Mouse (Mus musculus) kidney, postnatal 0 days (tissue): ENCODE measurements around the gene Adamts17. TPM values are rescaled to one million over a fixed set of nuclear protein-coding genes. Genes with fewer than 3 reads are reported as not detected.

Experiments
- ATAC-seq: fragments of 200-750 bp; cut with Nextera tagmentation; replicated peaks from 2 replicates; pipeline ENCODE4 v1.8.0; 2017; ENCODE audit warnings: low read depth, moderate number of reproducible peaks, moderate TSS enrichment, moderate library complexity; ENCODE audit not compliant: low FRiP score
- DNase-seq: peaks from one replicate; pipeline ENCODE4 v3.0.0-alpha.2; 2016; ENCODE audit warnings: low spot score
- H3K27ac ChIP-seq: fragments of 300-500 bp; sonication (generic); 2 replicates; pipeline ENCODE4 v1.5.1; 2014; ENCODE audit warnings: mild to moderate bottlenecking
- H3K27me3 ChIP-seq: fragments of 300-500 bp; sonication (generic); 2 replicates; pipeline ENCODE4 v1.6.1; 2014; ENCODE audit warnings: low read length, mixed read lengths; ENCODE audit not compliant: insufficient read depth
- H3K36me3 ChIP-seq: fragments of 300-500 bp; sonication (generic); 2 replicates; pipeline ENCODE4 v1.6.1; 2014; ENCODE audit warnings: low read length, mixed read lengths; ENCODE audit not compliant: insufficient read depth
- H3K4me1 ChIP-seq: fragments of 300-500 bp; sonication (generic); replicated peaks from 2 replicates; pipeline ENCODE4 v1.6.1; 2014; ENCODE audit warnings: antibody characterized with exemption, low read length, mixed read lengths; ENCODE audit not compliant: insufficient read depth
- H3K4me2 ChIP-seq: fragments of 300-500 bp; sonication (generic); 2 replicates; pipeline ENCODE4 v1.6.1; 2014; ENCODE audit warnings: mild to moderate bottlenecking, low read length, moderate library complexity, mixed read lengths
- H3K4me3 ChIP-seq: fragments of 300-500 bp; sonication (generic); replicated peaks from 2 replicates; pipeline ENCODE4 v1.5.1; 2014; ENCODE audit warnings: low read depth, low read length
- H3K9ac ChIP-seq: fragments of 300-500 bp; sonication (generic); 2 replicates; pipeline ENCODE4 v1.6.1; 2014; ENCODE audit warnings: low read depth, low read length
- H3K9me3 ChIP-seq: fragments of 300-500 bp; sonication (generic); replicated peaks from 2 replicates; pipeline ENCODE4 v1.6.1; 2016; ENCODE audit warnings: low read length, inconsistent platforms, mixed read lengths
- CTCF ChIP-seq: IDR thresholded peaks from 2 replicates; pipeline ENCODE4 v1.5.1; 2016; ENCODE audit warnings: antibody characterized with exemption, low read depth, mild to moderate bottlenecking, moderate library complexity
- WGBS: fragments of 180-500 bp; shearing (Covaris S2); extraction: QIAGEN DNeasy Blood & Tissue Kit; methylation state at CpG from one replicate; pipeline ENCODE4 v1.1.7; 2014; 5-methylcytosine and 5-hydroxymethylcytosine counted together
- polyA plus RNA-seq: library from polyadenylated mRNA; unstranded; fragments of >200 nt; fragmentation: Nextera tagmentation; extraction: Ambion mirVana; gene quantifications from 2 replicates; pipeline ENCODE4 v1.2.1, GENCODE M21; 2015

Gene Adamts17
- polyA plus RNA-seq, 1 experiment from 2014 or later = 3.1 TPM

DNA sequence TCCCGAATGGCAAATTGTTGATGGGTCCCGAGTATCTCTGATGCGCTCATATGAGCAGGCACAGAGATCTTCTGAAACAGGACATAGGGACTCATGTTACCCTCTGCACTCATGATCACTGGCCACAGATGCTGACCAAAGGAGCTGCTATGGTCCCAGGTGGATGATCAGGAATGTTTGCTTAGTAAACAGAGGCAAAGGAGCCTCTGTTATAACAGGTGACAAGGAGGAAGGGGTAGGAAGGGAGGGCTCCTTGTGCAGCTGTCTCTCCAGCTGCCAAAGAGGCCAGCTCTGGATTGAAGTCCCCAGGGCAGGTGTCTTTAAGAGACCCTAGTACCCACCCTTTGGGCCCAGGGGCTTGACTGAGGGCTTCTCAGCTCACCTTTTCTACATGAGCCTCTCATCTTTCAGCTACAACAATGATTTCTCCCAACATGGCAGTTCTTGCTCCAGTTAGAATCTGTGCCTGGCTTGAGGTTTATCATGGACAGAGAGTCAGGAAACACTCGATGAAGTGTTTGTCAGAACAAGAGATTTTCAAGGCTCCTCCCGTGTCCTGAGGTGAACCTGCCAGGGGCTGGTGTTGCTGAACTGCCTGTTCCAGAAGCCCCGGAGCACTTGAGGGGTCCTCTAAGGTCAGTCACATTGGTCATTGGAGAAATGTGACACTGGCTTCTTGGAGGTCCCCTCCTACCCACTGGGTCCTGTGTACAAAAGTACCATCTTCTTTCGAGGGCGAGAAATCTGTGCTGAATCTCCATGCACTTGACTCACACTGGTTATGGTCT lies 120.9 kb downstream of the Adamts17 start:
- Histone ChIP-seq H3K4me3 (no peak overlapping the region), H3K9ac (no peak overlapping the region), H3K36me3 (no peaks in the 10 kb centered on the region), H3K27me3 (no peaks in the 10 kb centered on the region), H3K4me1 (peaks cover 8% of the 10 kb centered on the region), H3K27ac (no peak overlapping the region), H3K9me3 (no peaks in the 10 kb centered on the region), H3K4me2 (no peak overlapping the region)
- TF ChIP-seq CTCF = no peak
- WGBS = 45% methylated on average over 8 of the region's 8 CpGs
- DNase-seq (no peak), ATAC-seq (peak; percentile 73)

DNA sequence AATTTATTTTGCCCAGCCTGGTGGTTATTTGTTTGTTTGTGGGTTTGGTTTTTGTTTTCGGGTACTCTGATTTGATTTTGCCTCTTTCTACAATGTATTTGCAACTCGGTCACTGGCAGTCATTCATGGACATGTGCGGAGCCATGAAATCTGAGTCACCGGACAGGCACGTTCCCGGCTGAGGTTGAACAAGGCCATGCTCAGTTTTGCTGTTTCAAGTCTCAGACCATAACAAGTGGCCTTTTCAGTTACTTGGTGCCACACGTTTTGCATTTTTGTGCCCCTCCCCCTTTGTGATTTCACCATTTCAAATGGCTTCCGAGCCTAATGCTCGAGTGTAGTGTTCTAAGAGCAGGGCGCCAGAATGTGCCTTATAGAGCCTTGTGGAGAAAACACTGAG lies 123.2 kb downstream of the Adamts17 start:
- no peak overlapping the region for H3K4me3 ChIP-seq
- no peaks in the 10 kb centered on the region for H3K36me3 ChIP-seq
- H3K9ac ChIP-seq = no peak overlapping the region
- WGBS = 72% methylated on average over 10 of the region's 10 CpGs
- DNase-seq (no peak), ATAC-seq (no peak)
- H3K4me1 ChIP-seq = peaks cover 9% of the 10 kb centered on the region; the same call in 1 of the 2 replicates
- H3K27ac ChIP-seq = no peak overlapping the region
- H3K4me2 ChIP-seq = no peak overlapping the region
- no peaks in the 10 kb centered on the region for H3K27me3 ChIP-seq
- TF ChIP-seq CTCF = no peak
- no peaks in the 10 kb centered on the region for H3K9me3 ChIP-seq

DNA sequence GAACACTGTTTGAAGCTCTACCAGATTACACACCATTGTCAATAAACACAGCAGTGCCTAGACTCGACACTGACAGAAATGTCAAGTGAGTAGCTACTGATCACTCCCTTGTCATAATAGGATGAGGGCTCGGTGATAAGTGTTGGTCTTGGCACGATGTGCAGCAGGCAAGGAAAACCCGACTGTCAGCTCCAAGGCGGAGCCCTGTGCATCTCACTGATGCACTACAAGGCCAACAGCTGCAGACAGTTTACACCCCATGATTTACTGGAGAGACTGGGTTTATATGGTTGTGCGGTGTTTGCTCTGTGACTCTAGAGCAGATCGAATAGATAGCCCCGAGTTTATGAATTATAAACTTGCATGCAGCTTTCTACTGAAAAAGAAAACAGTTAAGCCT lies 124.0 kb downstream of the Adamts17 start:
- H3K9me3 ChIP-seq = no peaks in the 10 kb centered on the region
- DNase-seq (no peak), ATAC-seq (no peak)
- WGBS = 39% methylated on average over 8 of the region's 8 CpGs
- TF ChIP-seq CTCF = no peak
- no peak overlapping the region for H3K27ac ChIP-seq
- no peak overlapping the region for H3K9ac ChIP-seq
- H3K27me3 ChIP-seq = no peaks in the 10 kb centered on the region
- H3K4me1 ChIP-seq = peaks cover 9% of the 10 kb centered on the region; the same call in 1 of the 2 replicates
- no peaks in the 10 kb centered on the region for H3K36me3 ChIP-seq
- no peak overlapping the region for H3K4me2 ChIP-seq
- no peak overlapping the region for H3K4me3 ChIP-seq

GRCm38 (mm10) chr7:66966541-66967205 lies 127.1 kb downstream of the Adamts17 start:
- Histone ChIP-seq H3K27ac (no peak overlapping the region), H3K9me3 (no peaks in the 10 kb centered on the region), H3K4me3 (no peak overlapping the region), H3K4me2 (no peak overlapping the region), H3K27me3 (no peaks in the 10 kb centered on the region), H3K9ac (no peak overlapping the region), H3K4me1 (0 out of 2 replicates have a peak, but pooled peaks cover 4% of the 10 kb centered on the region), H3K36me3 (no peaks in the 10 kb centered on the region)
- no peak for ATAC-seq
- DNase-seq = peak; percentile 76
- WGBS = 35% methylated on average over 6 of the region's 6 CpGs
- no peak for TF ChIP-seq CTCF

DNA sequence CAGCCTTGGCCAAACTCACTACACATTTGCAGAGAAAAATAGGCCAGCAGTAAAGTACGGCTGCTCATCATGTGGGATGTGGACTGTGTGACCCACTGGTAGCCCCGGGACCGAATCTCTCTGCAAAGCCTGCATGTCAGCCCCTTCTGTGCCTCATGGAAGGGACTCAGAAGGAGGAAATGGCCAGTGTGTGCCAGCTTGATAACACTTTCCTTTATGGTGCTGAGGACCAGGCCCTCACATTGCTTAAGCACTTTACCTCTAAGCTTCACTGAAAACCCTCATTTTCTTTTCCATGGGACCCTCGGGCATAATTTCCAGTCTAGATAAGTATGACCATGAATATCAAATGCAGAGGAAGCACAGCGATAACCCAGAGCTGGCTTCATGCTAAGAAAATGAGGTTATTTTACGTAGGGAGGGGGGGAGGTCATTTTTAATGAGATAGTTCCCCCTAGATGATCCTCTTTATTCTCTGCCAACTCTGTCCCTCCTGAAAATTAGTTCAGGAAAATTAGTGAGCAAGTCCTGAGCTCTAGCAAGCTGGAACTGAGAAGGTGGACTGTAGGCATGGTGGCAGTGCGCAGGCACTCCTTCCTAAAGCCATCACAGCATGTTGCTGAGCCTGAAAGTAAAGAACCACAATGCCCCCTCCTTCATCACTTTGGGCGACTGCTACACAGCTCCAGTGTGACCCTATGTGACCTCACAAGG lies 127.8 kb downstream of the Adamts17 start:
- Histone ChIP-seq H3K9me3 (no peaks in the 10 kb centered on the region), H3K4me1 (0 out of 2 replicates have a peak, but pooled peaks cover 4% of the 10 kb centered on the region), H3K27ac (no peak overlapping the region), H3K27me3 (no peaks in the 10 kb centered on the region), H3K4me3 (no peak overlapping the region), H3K4me2 (no peak overlapping the region), H3K36me3 (no peaks in the 10 kb centered on the region), H3K9ac (no peak overlapping the region)
- TF ChIP-seq CTCF = no peak
- 55% methylated on average over 8 of the region's 8 CpGs for WGBS
- ATAC-seq (no peak), DNase-seq (no peak)

- H3K9ac ChIP-seq = no peak overlapping the region
- no peak overlapping the region for H3K4me2 ChIP-seq
- H3K9me3 ChIP-seq = no peaks in the 10 kb centered on the region
- no peaks in the 10 kb centered on the region for H3K27me3 ChIP-seq
- H3K27ac ChIP-seq = no peak overlapping the region
- peak; percentile 23 for DNase-seq
- H3K4me1 ChIP-seq = 0 out of 2 replicates have a peak, but pooled peaks cover 4% of the 10 kb centered on the region
- no peak for TF ChIP-seq CTCF
- no peak for ATAC-seq
- H3K4me3 ChIP-seq = no peak overlapping the region
- WGBS = 44% methylated on average over 6 of the region's 6 CpGs
- no peaks in the 10 kb centered on the region for H3K36me3 ChIP-seq
These were observed 129.1 kb downstream of the Adamts17 start for GRCm38 (mm10) chr7:66968661-66969060.
